Mouse (Mus musculus) right cerebral cortex, postnatal 10 days (tissue): Measurements from ENCODE around the gene Pi4kb.

ENCODE experiments used
- DNase-seq, 2 experiments: peaks; one replicate each; pipeline ENCODE4 v3.0.0; 2021; ENCODE audit warnings: low spot score in 2 of 2

The Pi4kb gene

DNA sequence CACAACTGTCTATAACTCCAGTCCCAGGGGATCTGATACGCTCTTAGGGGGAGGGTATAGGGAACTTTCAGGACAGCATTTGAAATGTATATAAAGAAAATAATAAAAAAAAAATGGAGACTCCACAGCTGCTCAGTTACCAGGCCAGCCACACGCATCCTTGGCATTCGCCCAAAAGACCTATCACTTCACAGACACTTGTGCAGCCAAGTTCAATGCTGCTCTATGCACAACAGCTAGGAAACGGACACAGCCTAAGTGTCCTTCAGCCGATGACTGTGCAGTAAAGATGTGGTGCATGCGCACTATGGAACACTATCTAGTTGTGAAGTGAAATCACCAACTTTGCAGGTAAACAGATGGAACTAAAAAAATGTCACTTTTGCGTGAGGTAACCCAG is 81.7 kb downstream of the Pi4kb start:
- DNase-seq: no peak
